Mouse (Mus musculus): ENCODE measurements at regions not wholly inside any gene's neighbourhood (a gene's known extent, or its start where the extent isn't known, plus 50 kb on each side); places are given as distances from the start of the nearest gene placed in this dataset.

GRCm38 (mm10) chr14:89099296-89099695 is 628.1 kb upstream of the Pcdh20 start:
- TF ChIP-seq POLR2AphosphoS2 (IDR thresholded peaks at IDR 0.05; ENCODE audit: low read length): no peak
- no peak for TF ChIP-seq POLR2A (IDR thresholded peaks at IDR 0.05; ENCODE audit: control insufficient read depth in 1 of 2, insufficient read depth in 1 of 2, low read depth in 1 of 2, low read length in 2 of 2, poor library complexity in 1 of 2)
- TF ChIP-seq USF1 (IDR thresholded peaks at IDR 0.05; ENCODE audit: low read depth, low read length): no peak
- TF ChIP-seq CTCF (IDR thresholded peaks at IDR 0.05 in 2 of 3, conservative IDR thresholded peaks at IDR 0.05 in 1 of 3; ENCODE audit: control insufficient read depth in 1 of 3, insufficient read depth in 1 of 3, low read depth in 2 of 3, low read length in 3 of 3, poor library complexity in 1 of 3, severe bottlenecking in 1 of 3): no peak
- TF ChIP-seq MAFK (IDR thresholded peaks at IDR 0.05; ENCODE audit: borderline replicate concordance, low read depth, low read length): no peak
- TF ChIP-seq NRF1 (IDR thresholded peaks at IDR 0.05; ENCODE audit: insufficient read depth, low read depth, low read length, poor library complexity, severe bottlenecking): no peak
- no peak for TF ChIP-seq KAT2A (conservative IDR thresholded peaks at IDR 0.05; ENCODE audit: low read depth, low read length)
- no peak for TF ChIP-seq MXI1 (IDR thresholded peaks at IDR 0.05; ENCODE audit: low read depth, low read length)
- TF ChIP-seq MAX (IDR thresholded peaks at IDR 0.05; ENCODE audit: low read length): no peak
- no peak for TF ChIP-seq MAZ (IDR thresholded peaks at IDR 0.05; ENCODE audit: low read depth, low read length)
- no peak for TF ChIP-seq EP300 (IDR thresholded peaks at IDR 0.05; ENCODE audit: low read depth in 1 of 2, low read length in 2 of 2)
- TF ChIP-seq HCFC1 (IDR thresholded peaks at IDR 0.05; ENCODE audit: low read depth, low read length): no peak
- no peak for TF ChIP-seq ZKSCAN1 (IDR thresholded peaks at IDR 0.05; ENCODE audit: low read depth, low read length)
